Mouse (Mus musculus) spleen, adult 2 months (tissue): ENCODE data around the gene Irs1.

ENCODE experiments used
- CTCF ChIP-seq: fragments of 200-500 bp; IDR thresholded peaks from 2 replicates; pipeline ENCODE4 v1.5.1; 2011; ENCODE audit warnings: mild to moderate bottlenecking, inconsistent platforms; ENCODE audit not compliant: insufficient read depth, insufficient read length, insufficient replicate concordance; ENCODE audit errors: extremely low read depth
- POLR2A ChIP-seq: fragments of 200-500 bp; IDR thresholded peaks from 2 replicates; pipeline ENCODE4 v1.6.1; 2011; ENCODE audit warnings: low read depth, low read length, inconsistent platforms

DNA sequence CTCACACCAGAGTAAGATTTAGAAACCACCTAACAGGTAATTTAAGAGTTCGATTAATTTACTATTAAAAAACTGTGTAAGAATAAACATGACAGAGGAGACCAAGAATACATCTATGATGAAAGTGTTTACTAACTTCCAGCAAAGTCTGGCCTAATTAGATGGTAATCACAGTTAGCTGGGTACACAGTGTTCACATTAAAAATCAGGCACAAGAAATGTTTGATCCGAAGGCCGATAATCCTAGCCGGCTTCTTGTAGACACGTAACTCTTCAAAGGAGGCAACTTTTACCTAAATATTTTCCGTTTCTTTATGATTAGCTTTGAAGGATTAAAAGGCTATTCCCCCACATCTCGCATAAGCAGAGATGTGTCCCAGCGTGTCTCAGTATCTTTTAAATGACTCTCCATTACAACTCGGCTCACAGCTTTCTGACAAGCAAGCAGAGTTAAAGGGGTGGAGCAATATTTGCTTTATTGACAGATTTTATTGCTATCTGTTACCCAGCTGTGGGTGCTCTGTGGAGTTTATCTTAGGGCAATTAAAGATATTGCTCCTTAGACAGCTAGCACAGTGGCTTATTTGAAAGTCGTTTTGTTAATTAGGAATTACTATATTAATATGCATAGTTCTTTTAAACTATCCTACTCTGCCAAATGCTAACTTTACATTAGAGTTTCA is 102.5 kb downstream of the Irs1 start:
- TF ChIP-seq CTCF = no peak
- no peak for TF ChIP-seq POLR2A
